Mouse (Mus musculus): ENCODE results near the gene Tgfbr2.

- TF ChIP-seq MYOD1 (IDR thresholded peaks at IDR 0.05; ENCODE audit: control insufficient read depth in 1 of 3, insufficient read length in 2 of 3, low read depth in 2 of 3) (no peak), POLR2A (IDR thresholded peaks at IDR 0.05; ENCODE audit: insufficient read length, low read depth) (no peak), E2F4 (IDR thresholded peaks at IDR 0.05; ENCODE audit: insufficient read depth) (no peak), REST (IDR thresholded peaks at IDR 0.05; ENCODE audit: insufficient read depth, insufficient read length) (no peak), MAX (IDR thresholded peaks at IDR 0.05; ENCODE audit: low read depth) (no peak), TCF12 (IDR thresholded peaks at IDR 0.05; ENCODE audit: insufficient read depth, poor library complexity, severe bottlenecking) (no peak), CEBPB (IDR thresholded peaks at IDR 0.05; ENCODE audit: insufficient read depth, poor library complexity, severe bottlenecking) (no peak), MYOG (IDR thresholded peaks at IDR 0.05; ENCODE audit: control insufficient read depth in 1 of 3, insufficient read depth in 1 of 3, insufficient read length in 2 of 3, low read depth in 2 of 3) (no peak), USF1 (IDR thresholded peaks at IDR 0.05; ENCODE audit: low read depth) (no peak), TCF3 (IDR thresholded peaks at IDR 0.05; ENCODE audit: insufficient read length, low read depth) (no peak)
These were observed 83.9 kb downstream of the Tgfbr2 start for GRCm38 (mm10) chr9:116091101-116091841.
